Mouse (Mus musculus): ENCODE results near the gene Hsd3b1.

GRCm38 (mm10) chr3:98853685-98854084, 5.9 kb downstream of the Hsd3b1 start:
- no peak for TF ChIP-seq CTCF (IDR thresholded peaks at IDR 0.05; ENCODE audit: control insufficient read depth, insufficient read depth, low read length)
- TF ChIP-seq POLR2A (IDR thresholded peaks at IDR 0.05; ENCODE audit: borderline replicate concordance, control insufficient read depth, low read depth, low read length) = no peak
